Comparison of ENCODE assay signal across 10 mouse cellular contexts in the genomic region with DNA sequence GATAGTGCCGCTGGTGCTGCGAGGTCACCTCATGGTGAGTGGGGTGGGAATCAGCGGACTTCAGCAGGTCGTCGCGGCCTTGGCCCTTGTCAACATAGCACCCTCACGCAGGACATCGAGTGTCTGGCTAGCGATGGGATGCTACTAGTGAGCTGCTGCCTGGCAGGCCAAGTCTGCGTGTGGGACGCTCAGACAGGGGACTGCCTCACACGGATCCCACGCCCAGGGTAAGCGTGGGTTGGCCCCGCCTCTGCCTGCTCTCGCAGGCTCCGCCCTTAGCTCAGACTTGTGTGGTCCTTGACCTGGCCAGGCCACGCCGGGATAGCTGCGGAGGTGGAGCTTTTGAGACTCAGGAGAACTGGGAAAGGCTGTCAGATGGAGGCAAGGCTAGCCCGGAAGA. TPM values are rescaled to one million over a fixed set of nuclear protein-coding genes. Genes with fewer than 3 reads are reported as not detected.
A peak's percentile ranks its signal among the peaks of the same experiment; 100 is the strongest.
DNase-seq lines count a peak whose midpoint lies in the region; ATAC-seq and TF ChIP-seq lines count a peak whose summit lies in the region.
"Had no signal": no experiment of that assay in that cellular context is flagged by ENCODE, and none has a peak within 500 bp of the region (broad histone marks: within the 10 kb centered on the region; RNA-seq: fewer than 3 reads in every experiment).

No protein-coding gene starts in this region.

- no peaks in the 10 kb centered on the region for H3K9me3 ChIP-seq in heart, embryonic 12.5 days (replicated peaks)
- H3K9me3 ChIP-seq in limb, embryonic 14.5 days (ENCODE audit: control insufficient read depth, low read length), result no peaks in the 10 kb centered on the region

- H3K27me3 ChIP-seq in heart, embryonic 12.5 days (replicated peaks), result no peaks in the 10 kb centered on the region
- H3K27me3 ChIP-seq in limb, embryonic 14.5 days (ENCODE audit: control insufficient read depth, insufficient read depth, low read length), result no peaks in the 10 kb centered on the region

- no peak for DNase-seq in heart, adult 18-20 months
- DNase-seq in ovary, adult 18-20 months (ENCODE audit: low spot score), result peak; percentile 66
- no peak for DNase-seq in ovary, postnatal 14 days (ENCODE audit: low spot score)
- DNase-seq in limb, embryonic 14.5 days (ENCODE audit: low spot score), result no peak
- DNase-seq in yolk sac, embryonic 10.5 days (ENCODE audit: low spot score), result peak; percentile 27
- no peak for DNase-seq in cerebellum, adult 9-10 months
- no peak for DNase-seq in gastrocnemius, postnatal 10 days
- DNase-seq: cerebellum, adult 8-10 months had no signal

- H3K27ac ChIP-seq in heart, embryonic 12.5 days (ENCODE audit: poor library complexity, severe bottlenecking), result no peak overlapping the region
- H3K27ac ChIP-seq in limb, embryonic 14.5 days (replicated peaks; ENCODE audit: low read depth, low read length), result no peak overlapping the region

- H3K36me3 ChIP-seq in heart, embryonic 12.5 days, result peaks cover 70% of the 10 kb centered on the region
- peaks cover 86% of the 10 kb centered on the region for H3K36me3 ChIP-seq in limb, embryonic 14.5 days (ENCODE audit: control insufficient read depth, insufficient read depth, low read length)

- peaks cover 17% of the 10 kb centered on the region for H3K4me1 ChIP-seq in heart, embryonic 12.5 days (replicated peaks)
- H3K4me1 ChIP-seq in limb, embryonic 14.5 days (ENCODE audit: control insufficient read depth, insufficient read depth, low read length), result no peaks in the 10 kb centered on the region

- H3K4me3 ChIP-seq in heart, embryonic 12.5 days, result peak overlapping the region; percentile 12
- H3K4me3 ChIP-seq in limb, embryonic 14.5 days (replicated peaks; ENCODE audit: low read length), result no peak overlapping the region

- peak; percentile 58; the same call in 1 of the 2 replicates for ATAC-seq in heart, embryonic 12.5 days (ENCODE audit: insufficient number of reproducible peaks, low FRiP score)
- ATAC-seq in limb, embryonic 14.5 days (ENCODE audit: low FRiP score, low read depth), result 0 out of 2 replicates have a peak, but pooled peaks have one; percentile 14
- ATAC-seq: CD4-positive, CD25-positive, alpha-beta regulatory T cell, adult 4 months had no signal

- H3K9ac ChIP-seq in heart, embryonic 12.5 days, result no peak overlapping the region
- H3K9ac ChIP-seq in limb, embryonic 14.5 days (ENCODE audit: low read depth, low read length, severe bottlenecking), result no peak overlapping the region

- WGBS in heart, embryonic 12.5 days, result 25% methylated on average over 21 of the region's 21 CpGs
- 40% methylated on average over 20 of the region's 21 CpGs for WGBS in limb, embryonic 14.5 days

- peak overlapping the region; percentile 60 for H3K4me2 ChIP-seq in heart, embryonic 12.5 days
- H3K4me2 ChIP-seq in limb, embryonic 14.5 days (replicated peaks; ENCODE audit: low read depth, low read length, severe bottlenecking), result no peak overlapping the region

- TF ChIP-seq POLR2A in limb, embryonic 14.5 days (IDR thresholded peaks at IDR 0.05; ENCODE audit: borderline replicate concordance, extremely low read depth, insufficient read depth, insufficient read length), result no peak

RNA-seq across cellular contexts. Expression of a gene that starts 27.4 kb away (rescaled TPM):
- polyA plus RNA-seq in heart, embryonic 12.5 days (2016; fragmentation: Nextera tagmentation; extraction: Ambion mirVana), result 13.6 and 14.0 TPM in 2 replicates
- total RNA-seq in heart, adult 18-20 months (2021), result 10 to 100 TPM; 13.4 to 14.6 TPM
- polyA plus RNA-seq in limb, embryonic 14.5 days (2012; rRNA removed), result 44.5 and 53.2 TPM in 2 replicates
- polyA plus RNA-seq in limb, embryonic 14.5 days (2014; fragmentation: Nextera tagmentation; extraction: Ambion mirVana), result 18.5 and 22.4 TPM in 2 replicates
- 10 to 100 TPM; 12.6 to 22.0 TPM for total RNA-seq in gastrocnemius, postnatal 10 days (2021)

RNA-seq across cellular contexts. Expression of a gene that starts 38.9 kb away (rescaled TPM):
- polyA plus RNA-seq in heart, embryonic 12.5 days (2016; fragmentation: Nextera tagmentation; extraction: Ambion mirVana), result 0.26 and 0.65 TPM in 2 replicates
- not detected for total RNA-seq in heart, adult 18-20 months (2021)
- 1.5 and 3.8 TPM in 2 replicates for polyA plus RNA-seq in limb, embryonic 14.5 days (2012; rRNA removed)
- 2.2 and 5.9 TPM in 2 replicates for polyA plus RNA-seq in limb, embryonic 14.5 days (2014; fragmentation: Nextera tagmentation; extraction: Ambion mirVana)
- total RNA-seq in gastrocnemius, postnatal 10 days (2021), result 10 to 100 TPM in 1 of 2 experiments, under 1 TPM in 1; 0.59 to 15.6 TPM
- polyA plus RNA-seq: CD4-positive, CD25-positive, alpha-beta regulatory T cell, adult 4 months had no signal

RNA-seq across cellular contexts. Expression of a gene that starts 47.6 kb away (rescaled TPM):
- 22.2 and 23.9 TPM in 2 replicates for polyA plus RNA-seq in heart, embryonic 12.5 days (2016; fragmentation: Nextera tagmentation; extraction: Ambion mirVana)
- 10 to 100 TPM; 23.8 to 31.3 TPM for total RNA-seq in heart, adult 18-20 months (2021)
- polyA plus RNA-seq in limb, embryonic 14.5 days (2012; rRNA removed), result 30.3 and 36.9 TPM in 2 replicates
- 28.4 and 33.5 TPM in 2 replicates for polyA plus RNA-seq in limb, embryonic 14.5 days (2014; fragmentation: Nextera tagmentation; extraction: Ambion mirVana)
- total RNA-seq in gastrocnemius, postnatal 10 days (2021), result 10 to 100 TPM; 25.5 TPM

Comparison
In these comparisons a context has a peak if more than half of its experiments do, and no peak if none do; other contexts are left out.
1. DNase-seq: peak in ovary, adult 18-20 months (single experiment) and yolk sac, embryonic 10.5 days (single experiment); none in heart, adult 18-20 months (0 of 2), ovary, postnatal 14 days (single experiment), limb, embryonic 14.5 days (single experiment), cerebellum, adult 9-10 months (single experiment) and gastrocnemius, postnatal 10 days (single experiment).